Mouse (Mus musculus) left cerebral cortex, postnatal 36 days (tissue): ENCODE data around the gene Galntl6. TPM values are rescaled to one million over a fixed set of nuclear protein-coding genes. Genes with fewer than 3 reads are reported as not detected.
A peak's percentile ranks its signal among the peaks of the same experiment; 100 is the strongest.

Experiments used
- DNase-seq, 2 experiments: peaks; one replicate each; pipeline ENCODE4 v3.0.0; 2021 to 2022; ENCODE audit warnings: low spot score in 2 of 2, mixed read lengths in 1 of 2
- intact Hi-C: fragments of 180-260 bp; cut with DNase I; formaldehyde crosslinking; loops from one replicate; pipeline ENCODE4 v1.15.1; 2025
- total RNA-seq, 2 experiments: library from RNA; stranded (reverse); gene quantifications; 2 replicates each; pipeline ENCODE4 v1.2.3; 2021

Gene Galntl6
- total RNA-seq, 2 experiments from 2014 or later, result 27.2 to 36.1 TPM

DNA sequence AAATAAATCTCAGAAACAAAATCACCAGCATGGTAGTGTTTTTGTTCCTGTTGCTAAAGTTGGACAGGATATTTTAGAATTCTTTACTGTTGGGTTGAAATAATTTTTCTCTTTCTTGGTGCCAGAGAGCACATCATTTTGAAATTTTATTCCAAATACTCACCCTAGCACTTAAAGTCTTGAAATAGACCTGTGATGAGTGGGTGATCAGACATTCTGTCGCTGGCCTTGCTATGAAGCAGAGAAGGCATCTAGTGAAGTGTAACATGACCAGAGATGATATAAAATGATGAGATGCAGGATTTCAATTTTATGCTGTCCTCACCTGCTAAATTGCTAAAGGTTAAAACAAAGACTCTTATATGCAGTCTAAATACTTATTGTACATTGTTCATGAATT is 581.3 kb downstream of the Galntl6 start:
- no peak for DNase-seq
- intact Hi-C loops, result no loop called here

DNA sequence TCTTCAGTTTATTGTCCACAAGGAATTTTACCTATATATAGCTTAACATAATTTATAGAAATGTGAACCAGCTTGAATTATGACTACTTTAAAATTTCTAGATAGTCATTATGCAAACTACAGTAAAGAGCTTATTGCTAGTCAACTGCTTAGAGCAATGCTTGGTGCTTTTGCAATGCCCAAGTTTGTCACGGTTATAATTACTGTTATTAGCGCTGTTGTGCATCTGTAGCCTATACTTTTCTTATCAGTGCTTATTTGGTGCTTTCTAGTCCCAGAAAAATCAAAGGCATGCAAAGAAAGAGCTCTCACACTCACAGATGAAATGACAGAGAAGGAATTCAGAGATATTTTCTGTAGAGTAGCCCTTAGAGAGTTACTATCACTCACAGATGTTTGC is 599.0 kb downstream of the Galntl6 start:
- intact Hi-C loops, result no loop called here
- DNase-seq, result no peak

DNA sequence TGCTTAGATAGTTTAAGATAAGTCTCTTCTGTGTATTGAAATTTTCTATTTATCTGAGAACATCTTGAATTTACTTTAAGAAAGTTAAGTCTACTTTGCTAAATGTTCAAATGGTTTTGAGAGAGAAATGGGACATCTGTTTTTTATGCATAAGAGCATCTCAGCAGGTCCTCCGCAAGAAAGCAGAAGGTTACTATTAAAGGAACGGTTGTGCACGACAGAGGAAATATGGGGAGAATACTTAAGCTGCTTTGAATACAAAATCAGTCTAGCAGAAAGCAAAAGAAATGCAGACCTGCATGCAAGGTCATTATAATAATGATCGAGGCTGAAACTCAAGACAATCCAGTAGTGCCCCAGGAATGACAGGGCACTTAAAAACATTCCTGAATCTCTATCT is 621.0 kb downstream of the Galntl6 start:
- no peak for DNase-seq

DNA sequence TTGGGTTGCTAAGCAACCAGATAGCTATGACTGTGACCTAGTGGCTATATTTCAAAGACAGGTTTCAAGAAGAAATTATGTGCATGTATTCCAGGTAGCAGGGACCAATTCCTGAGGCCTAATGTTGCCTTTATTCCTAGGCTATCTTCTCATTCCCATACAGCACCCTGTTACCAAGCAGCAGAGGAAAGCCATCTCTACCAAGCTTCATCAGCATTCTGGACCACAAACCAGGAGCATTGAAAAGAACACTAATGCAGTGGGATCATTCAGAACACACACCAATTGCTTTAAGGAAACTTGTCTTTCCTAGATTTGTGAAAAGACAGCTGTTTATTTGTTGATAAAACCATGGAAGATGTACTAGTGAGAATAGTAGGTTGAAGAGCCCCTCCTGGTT is 622.4 kb downstream of the Galntl6 start:
- DNase-seq, result no peak
- intact Hi-C loops, result no loop called here

More for the DNA sequence above, 621.0 kb downstream of the Galntl6 start:
- intact Hi-C loops, result no loop called here

DNA sequence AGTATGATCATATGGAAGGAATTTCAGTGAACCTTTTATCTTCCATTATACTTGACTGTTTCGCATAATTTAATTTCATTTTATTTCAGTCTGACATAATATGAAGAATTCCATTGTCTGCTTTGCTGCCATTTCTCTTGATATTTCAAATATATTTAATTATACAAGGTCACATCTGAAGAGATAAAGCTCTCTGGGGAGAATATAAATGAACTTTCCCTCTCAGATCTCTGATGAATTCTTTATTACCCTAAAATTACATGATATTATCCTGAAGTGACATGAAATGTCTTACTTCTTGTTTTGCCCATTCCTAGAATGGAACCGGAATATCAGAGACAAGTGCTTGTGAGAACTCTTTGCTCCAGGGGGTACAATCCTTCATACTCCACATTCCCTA is 647.0 kb downstream of the Galntl6 start:
- intact Hi-C loops, result no loop called here
- DNase-seq, result no peak

DNA sequence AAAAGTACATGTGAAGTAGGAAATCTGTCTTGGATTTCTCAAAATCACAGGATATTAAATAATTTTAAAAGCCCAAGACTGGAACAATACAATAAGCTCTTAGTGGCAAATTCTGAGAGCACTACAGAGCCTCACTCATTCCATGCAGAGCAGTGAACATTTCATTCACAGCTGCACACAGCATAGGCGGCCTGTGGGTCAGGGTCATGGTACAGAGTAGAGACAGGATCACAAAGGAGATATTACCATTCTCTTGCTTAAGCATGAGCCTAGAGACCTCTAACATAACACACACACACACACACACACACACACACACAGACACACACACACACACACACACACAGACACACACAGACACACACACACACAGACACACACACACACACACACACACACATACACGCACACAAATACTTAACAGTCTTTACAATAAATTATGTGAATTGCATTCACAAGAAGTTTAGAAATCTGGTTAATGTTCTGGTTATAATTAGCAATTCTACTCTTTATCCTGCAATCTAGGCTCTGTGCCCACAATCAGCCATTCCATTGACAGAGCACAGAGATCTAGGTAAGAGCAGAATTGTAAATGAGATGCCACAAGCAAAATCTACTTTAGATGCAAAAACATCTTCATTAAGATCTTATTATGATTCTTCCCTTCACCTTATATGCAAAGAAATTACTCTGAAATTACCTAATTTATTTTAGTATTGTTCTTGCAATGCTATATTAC is 653.7 kb downstream of the Galntl6 start:
- DNase-seq, result no peak
- intact Hi-C loops, result no loop called here

DNA sequence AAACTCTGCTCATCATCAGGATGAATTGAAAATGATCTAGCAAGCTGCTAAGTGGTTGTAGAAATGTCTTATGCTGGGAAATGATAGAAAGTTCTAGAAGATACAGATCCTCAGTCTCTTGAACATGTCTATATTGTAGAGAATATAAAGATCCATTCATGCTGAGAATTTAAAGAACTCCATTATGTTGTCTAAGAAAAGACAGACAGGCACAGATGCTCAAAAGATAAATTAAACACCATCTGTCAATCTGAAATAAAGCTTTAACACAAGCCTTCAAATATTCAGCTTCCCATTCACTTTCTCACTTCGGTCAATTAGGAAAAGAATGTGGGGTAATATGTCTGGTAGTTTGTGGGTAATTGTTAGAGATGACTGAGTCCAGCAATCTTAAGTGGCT is 658.8 kb downstream of the Galntl6 start:
- no peak for DNase-seq
- intact Hi-C loops, result no loop called here

DNA sequence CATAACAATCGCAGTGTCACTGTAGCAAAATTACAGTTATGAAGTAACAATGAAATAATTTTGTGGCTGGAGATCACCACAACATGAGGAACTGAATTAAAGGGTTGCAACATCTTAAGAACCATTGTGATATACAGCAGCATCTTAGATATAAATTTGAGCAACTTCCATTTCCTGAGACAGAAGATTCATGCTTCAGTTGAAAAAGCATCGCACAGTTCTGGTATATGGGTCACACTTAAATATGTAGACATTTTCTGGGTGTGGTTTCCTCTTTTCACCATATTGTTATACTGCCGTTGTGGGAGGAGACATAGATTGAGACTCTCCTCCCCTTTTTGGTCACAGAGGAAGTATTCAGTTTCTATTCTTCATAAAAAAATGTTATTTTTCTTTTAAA is 667.6 kb downstream of the Galntl6 start:
- intact Hi-C loops, result no loop called here
- no peak for DNase-seq

DNA sequence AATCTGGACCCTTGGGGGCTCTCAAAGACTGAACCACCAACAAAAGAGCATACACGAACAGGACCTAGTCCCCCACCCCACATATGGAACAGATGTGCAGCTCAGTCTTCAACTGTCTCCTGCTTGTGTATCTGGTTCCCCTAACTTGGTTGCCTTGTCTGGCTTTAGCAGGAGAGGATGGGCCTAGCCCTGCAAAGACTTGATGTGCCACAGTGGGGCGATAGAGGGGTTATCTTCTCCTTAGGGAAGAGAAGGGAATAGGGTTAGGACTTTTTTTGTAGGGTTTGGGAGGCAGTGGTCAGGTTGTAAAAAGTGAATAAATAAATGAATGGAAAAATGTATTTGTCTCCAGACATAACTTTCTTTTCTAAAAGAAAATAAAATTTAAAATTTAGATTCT is 678.2 kb downstream of the Galntl6 start:
- no peak for DNase-seq
- intact Hi-C loops, result no loop called here

DNA sequence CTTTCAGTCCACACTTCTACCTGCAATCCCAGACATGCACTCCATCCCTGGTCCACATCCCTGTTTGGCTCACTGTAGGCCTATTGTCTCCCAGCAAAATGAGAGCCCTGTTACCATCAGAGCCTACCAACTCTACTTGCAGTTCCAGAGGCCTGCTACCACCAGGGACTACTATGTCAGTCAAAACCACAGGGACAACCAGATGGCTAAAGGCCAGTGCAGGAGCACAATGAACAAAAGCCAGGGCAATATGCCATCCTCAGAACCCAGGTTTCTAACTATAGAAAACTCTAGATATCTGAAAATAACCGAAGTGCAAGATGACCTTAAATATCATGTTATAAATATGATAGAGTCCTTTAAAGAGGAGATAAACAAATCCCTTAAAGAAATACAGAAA is 683.7 kb downstream of the Galntl6 start:
- intact Hi-C loops, result no loop called here
- no peak for DNase-seq

DNA sequence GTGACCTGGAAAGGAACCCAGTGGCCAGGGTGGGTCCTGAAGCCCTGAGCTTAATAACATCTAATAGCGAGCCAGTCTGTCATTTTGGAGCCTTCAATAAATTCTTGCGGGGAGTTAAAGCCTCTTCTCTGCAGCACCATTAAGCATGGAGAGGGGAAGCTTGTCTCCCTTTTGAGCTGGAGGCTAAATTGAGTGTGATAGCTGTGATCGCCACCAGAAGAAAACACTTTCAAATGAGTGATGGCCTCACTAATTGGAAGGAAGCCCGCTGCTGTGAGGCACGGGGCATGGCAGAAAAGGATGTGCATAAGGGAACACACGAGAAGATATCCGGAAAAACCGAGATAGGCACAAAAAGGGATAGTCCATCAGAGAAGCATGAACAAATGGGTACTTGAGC is 694.6 kb downstream of the Galntl6 start:
- intact Hi-C loops, result no loop called here
- DNase-seq, result no peak

DNA sequence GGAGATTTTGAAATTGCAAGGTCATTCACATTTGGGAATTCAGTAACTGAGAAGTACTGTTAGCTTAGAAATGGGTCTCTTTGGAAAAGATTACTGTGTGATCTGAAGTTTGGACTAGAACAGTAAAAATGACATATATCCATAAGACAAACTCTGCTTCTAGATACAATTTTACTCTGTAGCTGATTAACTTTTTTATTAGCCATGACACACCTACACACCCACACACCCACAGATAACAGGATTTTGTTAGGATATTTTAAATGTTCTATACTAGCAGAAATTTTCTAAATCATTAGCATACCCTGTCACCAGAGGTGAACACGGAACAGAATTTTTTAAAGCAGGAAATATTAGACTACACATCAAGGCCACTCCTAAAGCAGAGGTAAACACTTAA is 722.7 kb downstream of the Galntl6 start:
- intact Hi-C loops, result no loop called here
- DNase-seq, result no peak

DNA sequence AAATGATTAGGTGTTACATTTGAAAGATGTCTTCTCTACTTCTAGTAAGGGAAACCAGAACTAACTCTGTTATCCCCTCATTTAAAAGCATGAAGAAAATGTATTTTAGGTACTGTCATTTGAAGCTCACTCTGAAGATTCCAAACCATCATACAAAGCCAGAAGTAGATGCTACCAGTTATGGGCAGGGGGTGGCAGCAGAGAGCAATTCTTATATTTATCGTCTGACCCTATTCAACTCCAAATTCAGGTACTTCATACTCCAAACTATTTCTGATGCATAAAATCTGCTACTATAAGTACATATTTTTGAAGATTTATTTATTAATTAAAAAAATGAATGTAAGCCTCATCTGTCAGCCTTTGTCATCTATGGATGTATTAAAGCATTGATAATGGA is 765.5 kb downstream of the Galntl6 start:
- DNase-seq, result peak; percentile 17 to 26
- intact Hi-C loops, result loop anchor here (10.0 kb wide), 1 partner anchor 308 kb away; no protein-coding TSS in a partner anchor

DNA sequence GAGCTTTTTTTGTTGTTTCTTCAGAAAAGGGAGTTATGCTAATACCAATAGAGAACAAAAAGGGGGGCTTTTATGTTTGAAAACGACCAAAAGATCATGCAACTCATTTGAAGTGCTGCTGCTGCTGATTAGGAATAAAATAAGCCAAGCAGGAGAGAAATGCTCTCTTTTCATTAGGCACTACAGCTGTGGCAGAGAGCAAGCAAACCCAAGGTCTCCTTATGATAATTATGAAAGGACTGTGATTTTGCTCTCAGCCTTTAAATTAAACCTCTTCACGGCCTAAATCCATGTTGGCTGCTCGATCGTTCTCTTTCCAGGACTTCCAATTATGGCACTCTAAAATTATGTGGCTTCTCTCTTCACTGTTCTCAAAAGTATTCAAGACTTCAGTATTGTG is 825.7 kb downstream of the Galntl6 start:
- DNase-seq, result no peak
- intact Hi-C loops, result no loop called here

DNA sequence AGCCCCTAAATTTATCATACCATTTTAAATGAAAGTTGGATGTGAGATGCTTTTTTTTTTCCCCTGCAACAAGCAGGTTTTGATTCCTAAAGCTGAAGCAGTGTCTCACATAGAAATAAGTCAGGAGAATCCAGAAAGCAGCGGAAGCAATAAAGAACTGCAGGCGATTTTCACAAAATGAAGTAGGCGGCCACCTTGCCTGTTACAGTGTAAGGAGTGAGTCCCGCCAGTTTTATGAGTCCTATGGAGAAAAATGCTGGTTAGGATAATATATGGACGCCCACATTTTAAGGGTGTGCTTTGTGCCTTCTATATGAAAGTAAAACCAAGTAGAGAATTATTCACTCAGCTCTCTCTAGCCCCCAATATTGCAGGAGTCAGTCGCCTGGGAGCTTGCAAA is 827.5 kb downstream of the Galntl6 start:
- intact Hi-C loops, result no loop called here
- DNase-seq, result peak in 1 of 2 experiments; percentile 26

DNA sequence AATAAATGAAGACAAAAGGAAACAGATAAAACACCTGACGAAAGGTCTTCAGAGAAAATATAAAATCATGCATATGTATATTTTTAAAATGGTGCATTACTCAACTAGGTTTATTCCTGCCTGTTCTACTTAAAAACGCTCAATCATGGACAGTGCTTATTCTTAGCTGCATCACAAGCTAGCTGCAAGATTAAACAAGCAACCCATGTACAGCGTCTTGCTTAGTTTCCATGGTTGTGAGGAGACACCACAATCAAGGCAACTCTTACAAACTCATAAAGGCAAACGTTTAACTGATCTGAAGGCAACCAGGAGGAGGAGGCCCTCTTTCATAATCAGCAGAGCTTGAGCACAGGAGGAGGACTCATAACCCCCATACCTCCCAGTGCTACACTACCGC is 830.7 kb downstream of the Galntl6 start:
- intact Hi-C loops, result no loop called here
- DNase-seq, result no peak

DNA sequence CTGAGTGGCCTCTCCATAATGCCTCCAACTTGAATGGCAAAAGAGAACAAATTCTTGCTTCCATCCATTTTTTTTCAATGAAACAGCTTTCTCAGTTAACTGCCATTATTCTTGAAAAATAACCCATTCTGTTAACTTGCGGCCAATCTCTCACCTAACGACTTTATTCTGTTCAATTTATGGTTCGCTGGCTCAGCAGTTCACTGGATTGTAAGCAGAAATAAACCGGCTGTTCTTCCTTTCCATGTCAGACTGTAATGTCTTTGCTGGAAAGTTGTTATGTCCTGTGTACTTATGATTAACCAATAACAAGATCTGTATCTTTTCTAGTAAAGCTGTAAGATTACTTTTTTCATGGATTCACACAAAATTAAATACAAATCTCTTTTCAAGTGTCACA is 837.8 kb downstream of the Galntl6 start:
- no peak for DNase-seq
- intact Hi-C loops, result no loop called here

DNA sequence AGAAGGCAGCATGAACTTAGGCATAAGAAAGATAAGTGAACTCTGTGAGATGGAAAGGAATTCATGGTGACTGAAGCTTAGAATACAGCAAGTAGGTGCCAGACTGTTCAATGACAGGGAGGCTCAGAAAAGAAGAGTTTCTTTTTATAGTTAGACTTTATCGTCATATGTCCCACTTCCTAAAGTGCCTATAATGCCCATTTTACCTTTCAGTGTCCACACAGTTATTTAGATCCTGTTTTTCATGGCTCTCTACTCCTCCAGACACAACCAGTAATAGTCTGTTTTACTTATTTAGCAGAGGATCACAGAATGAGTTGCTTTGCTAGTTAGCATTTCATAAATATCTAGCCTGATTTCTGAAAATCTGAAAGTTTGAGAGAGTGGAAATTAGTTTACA is 838.7 kb downstream of the Galntl6 start:
- DNase-seq, result no peak
- intact Hi-C loops, result no loop called here

DNA sequence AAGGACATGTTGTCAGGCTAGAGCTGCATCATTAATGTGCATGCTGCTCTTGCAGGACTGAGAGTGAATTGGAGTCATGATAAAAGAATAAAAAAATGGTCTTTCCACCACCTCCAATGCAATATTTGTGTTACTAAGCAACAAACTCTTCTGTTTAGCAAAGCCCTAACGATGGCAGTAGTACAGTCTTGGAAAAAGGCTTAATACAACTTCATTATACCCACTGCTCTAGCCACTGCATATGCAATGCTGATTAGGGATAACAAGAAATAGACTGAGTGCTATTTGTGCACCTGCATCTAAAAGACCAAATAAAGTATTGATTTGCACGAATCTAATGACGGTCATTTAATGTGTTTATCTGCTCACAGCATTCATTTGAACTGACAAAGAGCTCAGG is 880.2 kb downstream of the Galntl6 start:
- intact Hi-C loops, result no loop called here
- no peak for DNase-seq

DNA sequence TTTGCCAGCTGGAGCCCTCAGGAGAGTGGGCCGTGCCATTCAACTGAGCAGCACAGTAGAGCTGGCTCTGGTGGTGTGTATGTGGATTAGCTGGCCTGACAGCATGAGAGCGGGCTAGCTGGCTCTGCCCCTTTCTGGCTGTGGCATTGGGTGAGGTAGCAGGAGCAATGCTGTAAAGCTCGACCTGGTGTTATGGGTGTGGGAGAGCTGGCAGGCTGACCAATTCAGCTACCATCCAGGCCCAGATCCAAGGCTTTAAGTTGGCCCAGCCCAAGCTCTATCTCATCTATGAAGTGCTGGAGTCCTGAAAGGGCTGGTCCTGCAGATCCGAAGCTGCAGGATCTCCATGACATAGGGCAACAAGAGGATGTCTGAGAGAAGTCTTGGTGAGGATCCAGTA is 886.9 kb downstream of the Galntl6 start:
- DNase-seq, result no peak
- intact Hi-C loops, result no loop called here

DNA sequence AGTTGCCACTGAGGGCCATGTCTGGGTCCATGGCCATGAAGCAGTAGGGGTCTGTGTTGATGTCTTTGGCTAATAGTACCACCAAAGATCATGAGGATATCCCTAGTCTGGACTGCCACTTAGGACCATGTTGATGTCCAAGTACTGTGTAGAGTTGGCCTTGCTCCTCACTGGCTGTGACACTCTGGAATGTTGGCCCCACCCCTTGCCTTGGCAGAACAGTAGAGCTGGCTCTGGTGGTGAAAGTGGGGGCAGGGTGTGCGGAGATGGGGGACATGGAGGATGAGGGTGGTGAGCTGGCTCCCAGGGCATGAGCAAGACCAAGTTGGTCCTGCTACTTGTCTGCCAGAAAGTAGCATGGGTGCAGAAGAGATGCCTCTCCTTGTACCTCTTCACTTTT is 887.3 kb downstream of the Galntl6 start:
- DNase-seq, result no peak
- intact Hi-C loops, result no loop called here
